Mouse (Mus musculus) layer of hippocampus, postnatal 25 days (tissue): ENCODE measurements around the gene Brd2. TPM values are rescaled to one million over a fixed set of nuclear protein-coding genes. Genes with fewer than 3 reads are reported as not detected.
A peak's percentile ranks its signal among the peaks of the same experiment; 100 is the strongest.

ENCODE experiments used
- DNase-seq, 2 experiments: peaks; one replicate each; pipeline ENCODE4 v3.0.0; 2022; ENCODE audit warnings: mixed read lengths in 2 of 2, low spot score in 1 of 2; ENCODE audit errors: extremely low spot score in 1 of 2
- total RNA-seq, 2 experiments: library from RNA; stranded (reverse); gene quantifications; 2 replicates each; pipeline ENCODE4 v1.2.3; 2021

Brd2 gene
- total RNA-seq, 2 experiments from 2014 or later = 196 to 216 TPM

GRCm38 (mm10) chr17:34092197-34092875 is 30.1 kb downstream of the Brd2 start, which contains the start of gene H2-Oa:
Gene H2-Oa (plus strand): TSS chr17:34092340.
- no peak for DNase-seq

DNA sequence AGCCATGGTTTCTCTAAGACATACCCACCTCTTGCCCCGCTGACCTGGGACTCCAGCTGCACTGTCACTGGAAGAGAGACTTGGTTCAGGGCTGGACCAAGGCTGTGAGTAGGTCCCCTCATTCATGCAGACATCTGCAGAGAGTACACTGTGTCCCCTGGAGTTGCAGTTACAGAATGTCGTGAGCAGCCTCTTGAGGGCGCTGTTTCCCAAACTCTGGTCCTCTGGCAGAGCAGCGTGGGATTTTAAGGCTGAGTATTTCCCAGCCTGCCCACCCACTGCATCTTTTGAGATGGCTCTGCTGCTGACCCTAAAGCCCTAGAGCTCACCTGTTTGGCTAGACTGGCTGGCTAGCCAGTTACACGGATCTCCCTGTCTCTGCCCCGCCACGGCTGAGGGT is 31.5 kb downstream of the Brd2 start:
- peak in 1 of 2 experiments; percentile 25 for DNase-seq

- no peak for DNase-seq
These were observed 34.3 kb downstream of the Brd2 start for GRCm38 (mm10) chr17:34088124-34088523.

- DNase-seq = no peak
These were observed 35.0 kb downstream of the Brd2 start for GRCm38 (mm10) chr17:34087386-34087785.

DNA sequence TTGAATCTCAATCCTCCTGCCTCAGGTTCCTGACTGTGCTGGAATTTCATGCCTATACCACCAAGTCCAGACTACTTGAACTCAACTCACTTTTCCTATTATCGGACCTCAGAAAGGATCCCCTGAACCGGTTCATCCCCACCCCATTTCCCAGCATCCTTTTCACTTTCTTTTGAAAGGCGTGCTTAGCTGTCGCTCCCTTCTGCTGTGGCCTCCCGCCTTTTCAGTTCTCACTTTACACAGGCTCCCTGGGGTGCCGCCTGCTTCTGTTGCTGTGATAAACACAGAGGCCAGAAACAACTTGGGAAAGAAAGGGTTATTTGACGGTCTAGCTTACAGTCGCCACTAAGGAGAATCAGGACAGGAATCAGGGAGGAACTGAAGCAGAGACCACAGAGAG is 39.3 kb downstream of the Brd2 start:
- no peak for DNase-seq

GRCm38 (mm10) chr17:34079621-34080020 is 42.8 kb downstream of the Brd2 start:
- DNase-seq = no peak

- DNase-seq = no peak
These were observed 43.4 kb downstream of the Brd2 start for GRCm38 (mm10) chr17:34079002-34079401.

- DNase-seq = no peak
These were observed 44.3 kb downstream of the Brd2 start for GRCm38 (mm10) chr17:34078148-34078547.

DNA sequence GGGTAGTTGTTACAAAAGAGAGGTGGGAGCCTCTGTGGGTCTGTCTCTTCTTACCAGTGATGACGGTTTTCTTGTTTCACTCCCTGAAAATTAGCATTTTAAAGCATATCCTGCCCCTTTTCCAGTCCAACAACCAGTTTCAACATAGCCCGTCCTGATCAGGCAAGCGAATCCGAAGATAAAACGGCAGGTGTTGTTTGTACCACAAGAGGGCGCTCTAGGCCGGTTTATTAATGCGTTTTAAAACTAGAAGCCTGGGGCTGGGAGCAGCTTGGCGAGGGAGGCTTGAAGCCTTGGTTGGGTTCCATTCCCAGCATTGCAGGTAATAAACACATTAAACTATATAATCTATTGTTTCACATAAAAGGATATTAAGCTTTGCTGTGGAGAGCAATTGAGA is 44.9 kb downstream of the Brd2 start:
- peak; percentile 48 to 79 for DNase-seq

GRCm38 (mm10) chr17:34075271-34075670 is 47.2 kb downstream of the Brd2 start:
- DNase-seq = peak; percentile 48 to 90

- DNase-seq = no peak
These were observed 50.3 kb downstream of the Brd2 start for GRCm38 (mm10) chr17:34072091-34072490.

DNA sequence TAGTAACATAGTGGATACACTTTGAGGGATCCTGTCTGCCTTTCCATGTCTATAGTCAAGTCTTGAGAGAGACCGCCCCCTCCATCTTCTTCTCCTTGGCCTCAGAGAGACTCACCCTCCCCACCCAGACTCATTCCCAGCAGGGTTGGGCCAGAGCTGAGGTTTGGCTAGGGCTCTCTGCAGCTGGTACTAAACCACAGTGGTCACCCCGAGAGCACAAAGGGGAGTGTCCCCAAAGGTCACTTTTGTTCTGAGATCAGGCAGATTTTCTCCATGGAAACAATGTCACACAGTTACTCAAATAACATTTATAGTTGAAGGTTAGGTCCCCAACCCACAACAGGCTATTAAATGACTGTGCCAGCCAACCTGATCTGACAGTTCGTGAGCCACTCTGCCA is 53.6 kb downstream of the Brd2 start:
- no peak for DNase-seq

Other genes starting within 250 kb of the Brd2 start
- not detected for gene Gm7029, start 248.8 kb downstream of the Brd2 start, total RNA-seq
- 1 to 10 TPM; 1.9 to 2.1 TPM for gene Kifc1, start 232.0 kb downstream of the Brd2 start, total RNA-seq
- gene Platr17, start 217.5 kb downstream of the Brd2 start, total RNA-seq = not detected
- gene Daxx, start 213.2 kb downstream of the Brd2 start, total RNA-seq = 10 to 100 TPM; 27.4 to 27.9 TPM
- 10 to 100 TPM; 36.2 to 37.0 TPM for gene Tapbp, start 206.7 kb downstream of the Brd2 start, total RNA-seq
- 10 to 100 TPM; 27.7 to 29.6 TPM for gene Zbtb22, start 206.7 kb downstream of the Brd2 start, total RNA-seq
- gene Rgl2, start 193.1 kb downstream of the Brd2 start, total RNA-seq = 10 to 100 TPM; 53.4 to 72.7 TPM
- gene Pfdn6, start 182.3 kb downstream of the Brd2 start, total RNA-seq = 10 to 100 TPM; 95.7 to 97.8 TPM
- gene Wdr46, start 182.0 kb downstream of the Brd2 start, total RNA-seq = 10 to 100 TPM; 13.2 to 14.2 TPM
- 1 to 10 TPM; 6.0 to 6.6 TPM for gene B3galt4, start 171.1 kb downstream of the Brd2 start, total RNA-seq
- 10 to 100 TPM; 85.0 to 95.9 TPM for gene Vps52, start 166.8 kb downstream of the Brd2 start, total RNA-seq
- gene Rps18, start 166.6 kb downstream of the Brd2 start, total RNA-seq = 100 to 1,000 TPM; 311 to 351 TPM
- gene H2-K1, start 122.3 kb downstream of the Brd2 start, total RNA-seq = 10 to 100 TPM; 15.8 to 19.7 TPM
- gene Ring1, start 98.0 kb downstream of the Brd2 start, total RNA-seq = 10 to 100 TPM; 37.1 to 44.3 TPM
- 10 to 100 TPM; 54.3 to 63.9 TPM for gene H2-Ke6, start 94.6 kb downstream of the Brd2 start, total RNA-seq
- gene Slc39a7, start 91.0 kb downstream of the Brd2 start, total RNA-seq = 10 to 100 TPM; 94.3 to 95.5 TPM
- 10 to 100 TPM; 76.0 to 83.6 TPM for gene Rxrb, start 90.8 kb downstream of the Brd2 start, total RNA-seq
- 10 to 100 TPM; 23.5 to 25.3 TPM for gene Col11a2, start 83.2 kb downstream of the Brd2 start, total RNA-seq
- gene H2-Oa, start 30.3 kb downstream of the Brd2 start, total RNA-seq = under 1 TPM; 0.42 to 0.45 TPM
- 10 to 100 TPM; 32.3 to 35.1 TPM for gene H2-DMa, start 3.1 kb downstream of the Brd2 start, total RNA-seq
- under 1 TPM; 0.69 to 0.94 TPM for gene H2-DMb2, start 20.7 kb upstream of the Brd2 start, total RNA-seq
- 1 to 10 TPM; 1.8 to 3.4 TPM for gene H2-DMb1, start 30.4 kb upstream of the Brd2 start, total RNA-seq
- 1 to 10 TPM; 3.0 to 3.4 TPM for gene Tap1, start 64.9 kb upstream of the Brd2 start, total RNA-seq
- gene Psmb9, start 65.1 kb upstream of the Brd2 start, total RNA-seq = 1 to 10 TPM; 1.6 to 1.7 TPM
- gene Psmb8, start 75.1 kb upstream of the Brd2 start, total RNA-seq = 1 to 10 TPM; 2.2 to 3.3 TPM
- gene Tap2, start 80.9 kb upstream of the Brd2 start, total RNA-seq = 1 to 10 TPM; 7.0 to 8.9 TPM
- under 1 TPM; 0.25 to 0.47 TPM for gene H2-Ob, start 116.3 kb upstream of the Brd2 start, total RNA-seq
- 1 to 10 TPM; 1.0 to 1.7 TPM for gene H2-Ab1, start 135.1 kb upstream of the Brd2 start, total RNA-seq
- gene H2-Aa, start 165.2 kb upstream of the Brd2 start, total RNA-seq = 1 to 10 TPM; 1.1 to 1.3 TPM
- gene H2-Eb1, start 183.2 kb upstream of the Brd2 start, total RNA-seq = 1 to 10 TPM; 1.0 to 1.6 TPM
- gene H2-Eb2, start 203.0 kb upstream of the Brd2 start, total RNA-seq = not detected
- gene Btnl2, start 232.2 kb upstream of the Brd2 start, total RNA-seq = 1 to 10 TPM in 1 of 2 experiments, under 1 TPM in 1; 0.86 to 1.1 TPM